Mouse (Mus musculus) megakaryocyte progenitor cell, adult 5-6 weeks (primary cell): Measurements from ENCODE around the gene Cacna1e. TPM values are rescaled to one million over a fixed set of nuclear protein-coding genes. Genes with fewer than 3 reads are reported as not detected.

Experiments used
- ATAC-seq: replicated peaks from 2 replicates; pipeline ENCODE4 v1.8.0; 2016; ENCODE audit warnings: mild to moderate bottlenecking, moderate TSS enrichment, inconsistent platforms; ENCODE audit not compliant: poor library complexity
- total RNA-seq, 2 experiments: library from RNA; stranded (forward) in 1 of 2; stranded (reverse) in 1 of 2; fragments of 157-497, 149-512 nt in 1 of 2; fragments of 200-1000 nt in 1 of 2; gene quantifications; 2 replicates each; pipeline versions ENCODE4 v1.2.3 to v1.2.4; 2015 to 2017

Gene Cacna1e
- total RNA-seq, 2 experiments from 2014 or later, result 0.07 to 0.12 TPM

- no peak for ATAC-seq
Measured at GRCm38 (mm10) chr1:154653951-154654350, 230.3 kb downstream of the Cacna1e start.

GRCm38 (mm10) chr1:154646156-154646950 is 237.9 kb downstream of the Cacna1e start:
- ATAC-seq, result no peak

DNA sequence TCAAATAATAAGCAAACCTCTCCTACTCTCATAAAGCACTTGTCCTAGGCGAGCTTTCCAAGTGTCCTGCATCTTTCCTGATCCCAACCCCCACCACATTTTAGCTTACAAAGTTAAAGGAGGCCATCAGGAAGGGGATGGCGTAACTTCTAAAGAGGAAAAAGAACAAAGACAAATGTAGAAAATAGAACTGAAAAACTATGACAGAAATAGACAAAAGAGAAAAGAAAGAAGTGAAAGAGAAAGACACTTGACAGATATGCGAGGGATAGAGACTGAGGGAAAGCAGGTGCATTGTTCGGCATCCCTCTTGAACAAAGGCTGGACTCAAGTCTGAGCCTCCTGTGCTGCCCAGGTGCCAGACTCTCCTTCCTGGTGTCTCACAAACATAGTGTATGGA is 246.5 kb downstream of the Cacna1e start:
- no peak; the same call in 1 of the 2 replicates for ATAC-seq

GRCm38 (mm10) chr1:154635766-154636165 is 248.5 kb downstream of the Cacna1e start:
- ATAC-seq, result no peak

DNA sequence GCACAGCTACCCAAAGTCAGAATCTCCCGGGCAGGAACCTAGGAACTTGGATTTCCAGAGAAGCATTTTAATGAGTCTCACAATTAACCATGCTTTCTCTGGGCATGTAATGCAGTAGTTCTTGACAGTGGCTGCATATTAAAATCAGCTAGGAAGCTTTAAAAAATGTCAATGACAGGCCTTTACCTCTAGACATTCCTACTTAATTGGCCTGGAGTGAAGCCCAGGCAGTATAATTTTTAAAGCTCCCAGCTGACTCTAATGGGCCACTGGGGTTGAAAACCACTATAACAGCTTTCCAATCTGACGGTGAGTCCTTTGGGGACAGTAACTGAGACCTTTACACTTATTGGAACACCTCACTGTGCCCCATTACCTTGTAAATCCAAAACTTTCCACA is 251.4 kb downstream of the Cacna1e start:
- ATAC-seq, result no peak

- ATAC-seq, result no peak
Measured at GRCm38 (mm10) chr1:154622666-154623653, 261.3 kb downstream of the Cacna1e start.

- ATAC-seq, result no peak; the same call in 1 of the 2 replicates
Measured at GRCm38 (mm10) chr1:154617743-154618455, 266.4 kb downstream of the Cacna1e start.

DNA sequence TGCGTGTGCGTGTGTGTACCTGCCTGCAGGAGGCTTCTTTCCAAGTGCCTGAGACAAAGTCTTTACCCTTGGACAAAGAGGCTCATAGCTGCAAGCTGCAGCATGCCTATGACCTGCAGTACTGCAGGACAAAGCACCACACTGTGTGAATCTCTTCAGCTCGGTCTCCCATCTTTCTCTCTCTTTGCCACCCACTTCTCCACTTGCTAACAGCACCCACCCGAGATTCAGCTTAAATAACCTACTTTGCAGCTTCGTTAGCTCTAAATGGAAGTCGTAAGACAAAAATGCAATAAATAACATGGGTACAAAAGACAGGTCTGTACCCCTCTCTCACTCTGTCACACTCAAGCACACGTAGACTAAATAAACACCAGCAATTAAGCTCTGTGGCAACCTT is 268.5 kb downstream of the Cacna1e start:
- ATAC-seq, result no peak

- ATAC-seq, result no peak
Measured at GRCm38 (mm10) chr1:154608516-154608915, 275.8 kb downstream of the Cacna1e start.

GRCm38 (mm10) chr1:154607406-154607805 is 276.9 kb downstream of the Cacna1e start:
- ATAC-seq, result no peak

DNA sequence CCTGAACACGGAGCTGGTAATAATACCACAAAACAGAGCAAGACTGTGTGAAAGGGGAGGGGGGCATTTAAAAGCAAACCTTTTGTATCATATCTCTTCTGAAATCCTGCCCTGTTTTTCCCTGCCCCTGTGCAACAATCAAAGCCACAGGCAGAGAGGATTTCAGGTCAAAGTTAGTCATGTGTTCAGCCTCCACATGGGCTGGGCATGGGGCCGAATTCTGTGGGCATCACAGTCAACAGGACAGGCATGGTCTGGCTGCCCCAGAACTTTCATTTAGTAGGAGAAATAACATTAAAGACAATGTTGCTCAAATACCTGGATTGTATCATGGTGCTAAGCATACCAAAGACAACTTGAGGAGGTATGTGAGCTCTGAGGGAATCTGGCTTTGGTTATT is 278.7 kb downstream of the Cacna1e start:
- ATAC-seq, result no peak

DNA sequence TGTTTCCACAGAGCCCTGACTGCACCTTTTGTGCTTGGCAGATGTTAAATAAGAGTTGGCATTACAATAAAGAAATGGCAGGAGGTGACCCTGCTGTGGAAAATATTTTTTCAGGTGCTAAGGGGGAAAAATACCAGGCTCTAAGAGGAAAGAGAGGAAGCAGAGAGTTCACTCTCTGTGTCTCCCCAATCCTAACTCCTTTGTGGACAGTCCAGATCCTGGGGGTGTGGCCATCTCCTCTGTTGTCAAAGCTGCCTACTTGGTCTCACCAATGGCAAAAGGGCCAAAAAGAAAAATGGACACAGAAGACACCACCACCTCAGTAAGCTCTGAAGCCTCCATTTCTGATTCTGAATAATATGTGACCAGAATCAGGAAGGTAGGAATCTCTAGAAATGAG is 280.5 kb downstream of the Cacna1e start:
- ATAC-seq, result no peak

DNA sequence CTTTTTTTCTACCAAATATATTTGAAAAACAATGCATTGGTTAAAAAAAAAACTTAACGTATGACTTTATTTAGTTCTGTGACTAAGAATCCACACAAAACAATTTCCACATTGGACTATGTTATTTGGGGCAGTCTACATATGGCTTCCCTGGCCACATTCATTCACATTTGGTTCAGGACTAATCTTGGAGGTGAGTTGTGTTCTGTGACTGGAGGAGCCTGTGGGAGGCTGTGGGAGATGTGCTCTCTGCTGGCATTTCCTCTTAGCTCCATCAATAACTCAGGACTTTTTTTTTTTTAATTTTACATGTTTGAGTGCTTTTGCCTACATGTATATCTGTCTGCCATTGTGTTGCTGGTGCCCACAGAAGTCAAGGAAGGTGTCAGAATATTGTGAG is 281.8 kb downstream of the Cacna1e start:
- ATAC-seq, result no peak

GRCm38 (mm10) chr1:154582516-154582915 is 301.8 kb downstream of the Cacna1e start:
- no peak for ATAC-seq

DNA sequence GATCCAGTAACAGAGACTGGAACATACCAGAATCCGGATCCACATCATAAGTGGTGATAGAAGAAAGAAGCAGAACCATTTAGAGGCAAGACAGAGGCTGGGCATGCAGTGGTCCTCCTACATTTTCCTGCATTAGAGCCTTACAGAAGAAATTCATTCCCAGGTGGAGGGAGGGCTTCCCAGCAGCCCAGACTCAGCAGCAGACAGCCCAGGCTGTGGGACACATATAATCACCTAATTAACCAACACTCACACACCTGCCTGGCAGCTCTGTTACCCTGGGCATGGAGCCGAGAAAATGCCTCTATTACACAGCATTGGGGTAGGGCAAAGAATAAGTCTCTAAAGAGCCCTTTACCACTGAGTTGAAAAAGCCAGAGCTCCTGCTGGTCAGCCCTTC is 304.4 kb downstream of the Cacna1e start:
- ATAC-seq, result no peak

DNA sequence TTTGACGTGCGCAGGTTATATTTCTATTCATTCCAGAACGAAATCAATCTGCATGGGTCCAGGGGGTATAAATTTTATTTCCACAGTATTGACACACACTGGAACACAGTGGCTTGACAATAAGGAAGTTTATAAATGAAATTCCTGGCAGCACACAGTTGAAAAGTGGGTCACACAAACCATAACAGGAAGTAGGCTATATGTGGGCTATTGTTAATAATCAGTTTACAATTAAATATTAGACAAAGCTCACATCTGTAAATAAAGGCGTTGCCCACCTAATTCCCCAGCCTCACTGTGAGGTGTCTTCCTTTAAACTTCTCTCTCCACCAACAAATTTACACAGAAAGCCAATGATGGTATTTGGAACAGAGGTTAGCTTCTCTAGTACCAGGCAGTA is 305.6 kb downstream of the Cacna1e start:
- no peak for ATAC-seq

DNA sequence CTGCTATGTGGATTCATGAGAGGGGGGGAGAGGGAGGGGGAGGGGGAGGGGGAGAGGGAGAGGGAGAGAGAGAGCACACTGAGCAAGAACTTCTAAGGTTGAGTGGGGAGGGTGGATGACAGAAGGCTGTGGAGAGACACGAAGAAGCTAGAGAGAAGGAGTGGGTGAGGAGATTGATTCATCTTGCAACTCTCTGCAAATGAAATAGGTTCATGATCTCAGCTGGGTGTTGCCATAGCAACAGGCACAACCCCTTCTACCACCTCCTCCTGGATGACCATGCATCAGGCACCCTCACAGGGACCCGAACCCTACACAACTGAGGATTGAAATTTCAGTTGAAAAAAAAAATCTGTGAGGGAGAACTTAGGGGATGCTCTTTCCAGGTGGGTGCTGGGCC is 307.9 kb downstream of the Cacna1e start:
- no peak for ATAC-seq

- ATAC-seq, result no peak
Measured at GRCm38 (mm10) chr1:154566026-154566425, 318.3 kb downstream of the Cacna1e start.

- no peak for ATAC-seq
Measured at GRCm38 (mm10) chr1:154555811-154556210, 328.5 kb downstream of the Cacna1e start.

GRCm38 (mm10) chr1:154553132-154553531 is 331.2 kb downstream of the Cacna1e start:
- no peak for ATAC-seq

DNA sequence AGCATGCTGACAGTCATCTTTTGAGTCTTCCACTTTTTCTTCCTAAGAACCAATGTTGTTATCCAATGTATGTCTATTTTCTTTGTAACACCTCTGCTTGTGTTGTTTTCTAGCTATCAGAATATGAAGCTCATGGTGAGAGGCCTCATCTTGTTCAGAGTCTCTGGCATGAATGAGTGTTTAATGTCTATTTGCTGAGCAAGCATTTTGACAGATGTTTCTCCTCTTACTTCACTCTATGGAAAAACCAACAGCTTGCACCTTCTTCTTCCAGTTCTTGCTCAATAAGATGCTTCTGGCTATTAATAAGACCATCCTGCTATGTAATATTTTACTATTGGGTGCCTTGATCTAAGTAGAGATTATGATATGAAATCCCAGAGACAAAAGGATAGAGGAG is 346.9 kb downstream of the Cacna1e start:
- ATAC-seq, result no peak
